Mouse (Mus musculus): Measurements from ENCODE around the gene Hoxb3. TPM values are rescaled to one million over a fixed set of nuclear protein-coding genes. Genes with fewer than 3 reads are reported as not detected.
A peak's percentile ranks its signal among the peaks of the same experiment; 100 is the strongest.

Gene Hoxb3
- total RNA-seq, 1 experiment from 2014 or later, result 40.1 TPM

GRCm38 (mm10) chr11:96338957-96339855, 16.1 kb downstream of the Hoxb3 start:
- DNase-seq, result no peak

GRCm38 (mm10) chr11:96340698-96341365, 17.7 kb downstream of the Hoxb3 start:
- no peak for DNase-seq

GRCm38 (mm10) chr11:96341701-96342575, 18.8 kb downstream of the Hoxb3 start:
- no peak for DNase-seq

- DNase-seq, result no peak
Measured at GRCm38 (mm10) chr11:96342576-96342930, 19.4 kb downstream of the Hoxb3 start.

GRCm38 (mm10) chr11:96343206-96343745, 20.1 kb downstream of the Hoxb3 start:
- DNase-seq, result no peak

- DNase-seq, result no peak
Measured at GRCm38 (mm10) chr11:96344061-96344877, 21.1 kb downstream of the Hoxb3 start.

GRCm38 (mm10) chr11:96344878-96345159, 21.7 kb downstream of the Hoxb3 start:
- DNase-seq, result no peak

- no peak for DNase-seq
Measured at GRCm38 (mm10) chr11:96345220-96345892, 22.2 kb downstream of the Hoxb3 start.

GRCm38 (mm10) chr11:96345893-96346806, 23.0 kb downstream of the Hoxb3 start:
- no peak for DNase-seq

GRCm38 (mm10) chr11:96346916-96347520, 23.9 kb downstream of the Hoxb3 start:
- no peak for DNase-seq

- no peak for DNase-seq
Measured at GRCm38 (mm10) chr11:96347717-96348116, 24.6 kb downstream of the Hoxb3 start.

GRCm38 (mm10) chr11:96348141-96348928, 25.2 kb downstream of the Hoxb3 start:
- no peak for DNase-seq

GRCm38 (mm10) chr11:96348988-96349387, 25.9 kb downstream of the Hoxb3 start:
- DNase-seq, result no peak

- no peak for DNase-seq
Measured at GRCm38 (mm10) chr11:96349491-96350340, 26.6 kb downstream of the Hoxb3 start.

GRCm38 (mm10) chr11:96350341-96350624, 27.2 kb downstream of the Hoxb3 start, which contains the start of gene Hoxb2:
TSS of gene Hoxb2 (plus strand) at chr11:96350525.
- no peak for DNase-seq

GRCm38 (mm10) chr11:96350791-96351190, 27.7 kb downstream of the Hoxb3 start:
- DNase-seq, result no peak

GRCm38 (mm10) chr11:96351312-96351711, 28.2 kb downstream of the Hoxb3 start:
- DNase-seq, result no peak

- peak; percentile 72 for DNase-seq
Measured at GRCm38 (mm10) chr11:96351831-96352230, 28.7 kb downstream of the Hoxb3 start.

Data from adrenal gland, postnatal 25 days (tissue).